ENCODE assay signal across 8 mouse cellular contexts in the genomic region with DNA sequence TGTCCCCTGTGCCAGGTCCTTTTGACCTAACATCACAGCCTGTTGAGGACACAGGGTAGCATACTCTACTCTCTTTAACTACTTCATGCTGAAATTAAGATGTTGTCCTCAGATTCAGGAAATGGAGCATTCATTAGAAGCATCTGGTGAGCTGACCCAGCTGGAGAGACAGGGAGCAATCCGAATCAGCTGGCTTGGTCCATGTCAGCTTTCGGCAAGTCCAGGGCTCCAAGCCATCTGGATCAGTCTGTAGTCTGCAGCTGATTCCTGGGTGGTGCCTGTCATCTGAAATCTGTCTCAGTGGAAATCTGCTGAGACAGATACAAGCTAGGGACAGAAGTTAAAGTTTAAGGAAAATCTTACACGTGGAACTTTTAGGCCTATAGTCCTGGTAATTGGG. TPM values are rescaled to one million over a fixed set of nuclear protein-coding genes. Genes with fewer than 3 reads are reported as not detected.
DNase-seq lines count a peak whose midpoint lies in the region; ATAC-seq and TF ChIP-seq lines count a peak whose summit lies in the region.
"Had no signal": no experiment of that assay in that cellular context is flagged by ENCODE, and none has a peak within 500 bp of the region (broad histone marks: within the 10 kb centered on the region; RNA-seq: fewer than 3 reads in every experiment).

No protein-coding gene starts in this region.

- no peaks in the 10 kb centered on the region for H3K27me3 ChIP-seq in kidney, postnatal 0 days (ENCODE audit: insufficient read depth, low read length)
- H3K27me3 ChIP-seq in lung, postnatal 0 days (replicated peaks; ENCODE audit: insufficient read depth, low read length) = no peaks in the 10 kb centered on the region

- ATAC-seq in kidney, postnatal 0 days (replicated peaks; ENCODE audit: low FRiP score, low read depth) = no peak
- peak; percentile 96 for ATAC-seq in lung, postnatal 0 days

- peak; percentile 65 for DNase-seq in kidney, postnatal 0 days (ENCODE audit: low spot score)
- DNase-seq in kidney, adult 11 months = no peak
- DNase-seq in adipocyte (ENCODE audit: low spot score) = peak; percentile 64
- DNase-seq in gastrocnemius, postnatal 25 days = peak; percentile 56
- peak; percentile 86 for DNase-seq in lung, postnatal 0 days (ENCODE audit: low spot score)
- DNase-seq in thymus, postnatal 25 days = no peak
- no peak for DNase-seq in embryo, embryonic 10.5 days (ENCODE audit: low spot score)

- no peak overlapping the region for H3K27ac ChIP-seq in kidney, postnatal 0 days
- H3K27ac ChIP-seq in lung, postnatal 0 days (ENCODE audit: low read length) = 0 out of 2 replicates have a peak overlapping the region, but pooled peaks have one; percentile 2

- H3K9me3 ChIP-seq in kidney, postnatal 0 days (replicated peaks; ENCODE audit: low read length) = no peaks in the 10 kb centered on the region
- H3K9me3 ChIP-seq in lung, postnatal 0 days (ENCODE audit: low read length) = no peaks in the 10 kb centered on the region

- no peak overlapping the region for H3K4me2 ChIP-seq in kidney, postnatal 0 days (ENCODE audit: low read length)
- H3K4me2 ChIP-seq in lung, postnatal 0 days (replicated peaks; ENCODE audit: low read depth, low read length) = no peak overlapping the region

- H3K4me3 ChIP-seq in kidney, postnatal 0 days (replicated peaks; ENCODE audit: low read depth, low read length) = no peak overlapping the region
- no peak overlapping the region for H3K4me3 ChIP-seq in lung, postnatal 0 days (ENCODE audit: low read depth, low read length)
- H3K4me3 ChIP-seq: erythroblast, embryonic 14.5 days had no signal

- no peak overlapping the region for H3K9ac ChIP-seq in kidney, postnatal 0 days (ENCODE audit: low read depth, low read length)
- no peak overlapping the region for H3K9ac ChIP-seq in lung, postnatal 0 days (replicated peaks; ENCODE audit: low read depth)

- H3K4me1 ChIP-seq in kidney, postnatal 0 days (replicated peaks; ENCODE audit: insufficient read depth, low read length) = no peaks in the 10 kb centered on the region
- H3K4me1 ChIP-seq in lung, postnatal 0 days (ENCODE audit: insufficient read depth, low read depth, low read length) = no peaks in the 10 kb centered on the region

- no peak for TF ChIP-seq CTCF in kidney, postnatal 0 days (IDR thresholded peaks at IDR 0.05; ENCODE audit: low read depth)
- TF ChIP-seq CTCF in lung, postnatal 0 days (IDR thresholded peaks at IDR 0.05) = no peak

- no peak for TF ChIP-seq EP300 in lung, postnatal 0 days (IDR thresholded peaks at IDR 0.05)

- WGBS in kidney, postnatal 0 days = 47% methylated on average over 3 of the region's 3 CpGs
- 51% methylated on average over 3 of the region's 3 CpGs for WGBS in lung, postnatal 0 days

- H3K36me3 ChIP-seq in kidney, postnatal 0 days (ENCODE audit: insufficient read depth, low read length) = no peaks in the 10 kb centered on the region
- no peaks in the 10 kb centered on the region for H3K36me3 ChIP-seq in lung, postnatal 0 days (ENCODE audit: insufficient read depth, low read length)

RNA-seq across cellular contexts. Expression of a gene that starts 23.9 kb away (rescaled TPM):
- polyA plus RNA-seq in kidney, postnatal 0 days (2015; fragmentation: Nextera tagmentation; extraction: Ambion mirVana) = 14.1 and 18.2 TPM in 2 replicates
- 100 to 1,000 TPM in 1 of 2 experiments, 10 to 100 TPM in 1; 89.0 to 117 TPM for total RNA-seq in gastrocnemius, postnatal 25 days (2021)
- polyA plus RNA-seq in lung, postnatal 0 days (2015; fragmentation: Nextera tagmentation; extraction: Ambion mirVana) = 38.9 and 42.4 TPM in 2 replicates

Comparison
In these comparisons a context has a peak if more than half of its experiments do, and no peak if none do; other contexts are left out.
1. DNase-seq: peak in kidney, postnatal 0 days (single experiment), adipocyte (single experiment), gastrocnemius, postnatal 25 days (single experiment) and lung, postnatal 0 days (single experiment); none in kidney, adult 11 months (single experiment), thymus, postnatal 25 days (single experiment) and embryo, embryonic 10.5 days (single experiment).